Mouse (Mus musculus) heart, adult 2 months (tissue): Measurements from ENCODE around the gene Cspg5.

Source experiments
- CTCF ChIP-seq: fragments of 200-600 bp; IDR thresholded peaks from 2 replicates; pipeline ENCODE4 v1.8.1; 2022; ENCODE audit warnings: antibody characterized with exemption, mild to moderate bottlenecking, moderate library complexity
- EP300 ChIP-seq: fragments of 200-500 bp; IDR thresholded peaks from 2 replicates; pipeline ENCODE4 v1.6.1; 2011; ENCODE audit warnings: low read depth, low read length, control low read depth; ENCODE audit not compliant: insufficient read depth
- POLR2A ChIP-seq: fragments of 200-500 bp; IDR thresholded peaks from 2 replicates; pipeline ENCODE4 v1.6.1; 2011; ENCODE audit warnings: mild to moderate bottlenecking, low read depth, low read length, control low read depth; ENCODE audit not compliant: insufficient read depth

DNA sequence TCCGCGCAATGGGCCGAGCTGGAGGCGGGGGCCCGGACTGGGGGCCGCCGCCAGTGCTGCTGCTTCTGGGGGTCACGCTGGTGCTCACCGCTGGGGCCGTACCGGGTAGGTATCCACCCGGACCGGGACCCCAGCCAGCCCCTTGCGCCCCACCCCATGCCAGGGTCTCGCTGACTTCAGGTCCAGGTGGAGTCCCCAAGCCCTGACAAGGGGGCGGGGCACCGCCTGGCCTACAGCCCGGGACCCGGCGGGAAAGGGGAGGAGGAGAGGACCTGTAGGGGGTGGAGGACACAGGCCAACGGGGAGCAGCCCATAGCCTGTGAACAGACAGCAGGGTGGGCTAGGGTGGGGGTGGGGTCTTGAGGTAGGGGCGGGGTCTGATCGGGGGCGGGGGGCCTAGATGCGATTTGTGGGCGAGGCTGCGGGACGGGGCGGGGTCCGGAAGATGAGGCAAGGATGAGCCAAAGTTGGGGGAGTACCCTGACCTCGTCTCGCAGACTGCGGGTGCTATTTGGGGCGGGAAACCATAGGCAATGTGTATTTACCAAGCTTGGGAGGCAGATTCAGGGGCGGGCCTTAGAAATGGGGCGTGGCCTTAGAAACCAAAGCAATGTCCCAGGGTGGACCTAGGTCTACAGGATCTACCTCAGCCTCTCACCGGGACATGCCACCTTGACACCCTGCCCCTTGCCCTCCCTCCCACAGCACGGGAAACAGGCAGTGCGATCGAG, 2.2 kb downstream of the Cspg5 start:
- no peak for TF ChIP-seq CTCF
- no peak for TF ChIP-seq POLR2A
- no peak for TF ChIP-seq EP300
